Mouse (Mus musculus) embryonic facial prominence, embryonic 13.5 days (tissue): ENCODE measurements around the gene Myo1f. TPM values are rescaled to one million over a fixed set of nuclear protein-coding genes. Genes with fewer than 3 reads are reported as not detected.

Experiments
- ATAC-seq: fragments of 200-750 bp; cut with Nextera tagmentation; 2 replicates; pipeline ENCODE4 v1.8.0; 2017; ENCODE audit warnings: low read depth; ENCODE audit not compliant: insufficient number of reproducible peaks, insufficient read depth, low FRiP score, low TSS enrichment
- H3K27ac ChIP-seq: fragments of 300-500 bp; sonication (generic); 2 replicates; pipeline ENCODE4 v1.5.1; 2015; ENCODE audit warnings: moderate library complexity, mild to moderate bottlenecking, inconsistent platforms
- H3K27me3 ChIP-seq: fragments of 300-500 bp; sonication (generic); 2 replicates; pipeline ENCODE4 v1.6.1; 2015; ENCODE audit warnings: mild to moderate bottlenecking, inconsistent platforms
- H3K36me3 ChIP-seq: fragments of 300-500 bp; sonication (generic); 2 replicates; pipeline ENCODE4 v1.6.1; 2015; ENCODE audit warnings: mild to moderate bottlenecking, inconsistent platforms
- H3K4me1 ChIP-seq: fragments of 300-500 bp; sonication (generic); 2 replicates; pipeline ENCODE4 v1.6.1; 2015; ENCODE audit warnings: inconsistent platforms
- H3K4me2 ChIP-seq: fragments of 300-500 bp; sonication (generic); 2 replicates; pipeline ENCODE4 v1.6.1; 2015; ENCODE audit warnings: moderate library complexity, mild to moderate bottlenecking, inconsistent platforms
- H3K4me3 ChIP-seq: fragments of 300-500 bp; sonication (generic); 2 replicates; pipeline ENCODE4 v1.5.1; 2015; ENCODE audit warnings: mild to moderate bottlenecking, inconsistent platforms
- H3K9ac ChIP-seq: fragments of 300-500 bp; sonication (generic); 2 replicates; pipeline ENCODE4 v1.6.1; 2015; ENCODE audit warnings: mild to moderate bottlenecking, inconsistent platforms
- H3K9me3 ChIP-seq: fragments of 300-500 bp; sonication (generic); 2 replicates; pipeline ENCODE4 v1.6.1; 2016; ENCODE audit warnings: inconsistent platforms
- WGBS: fragments of 180-500 bp; shearing (Covaris S2); methylation state at CpG from one replicate; pipeline ENCODE4 v1.1.7; 2015; ENCODE audit warnings: mixed read lengths; 5-methylcytosine and 5-hydroxymethylcytosine counted together
- polyA plus RNA-seq: library from polyadenylated mRNA; unstranded; fragments of >200 nt; fragmentation: Nextera tagmentation; extraction: Ambion mirVana; gene quantifications from 2 replicates; pipeline ENCODE4 v1.2.1, GENCODE M21; 2015

Gene Myo1f
- polyA plus RNA-seq, result 2.6 and 4.2 TPM in 2 replicates

DNA sequence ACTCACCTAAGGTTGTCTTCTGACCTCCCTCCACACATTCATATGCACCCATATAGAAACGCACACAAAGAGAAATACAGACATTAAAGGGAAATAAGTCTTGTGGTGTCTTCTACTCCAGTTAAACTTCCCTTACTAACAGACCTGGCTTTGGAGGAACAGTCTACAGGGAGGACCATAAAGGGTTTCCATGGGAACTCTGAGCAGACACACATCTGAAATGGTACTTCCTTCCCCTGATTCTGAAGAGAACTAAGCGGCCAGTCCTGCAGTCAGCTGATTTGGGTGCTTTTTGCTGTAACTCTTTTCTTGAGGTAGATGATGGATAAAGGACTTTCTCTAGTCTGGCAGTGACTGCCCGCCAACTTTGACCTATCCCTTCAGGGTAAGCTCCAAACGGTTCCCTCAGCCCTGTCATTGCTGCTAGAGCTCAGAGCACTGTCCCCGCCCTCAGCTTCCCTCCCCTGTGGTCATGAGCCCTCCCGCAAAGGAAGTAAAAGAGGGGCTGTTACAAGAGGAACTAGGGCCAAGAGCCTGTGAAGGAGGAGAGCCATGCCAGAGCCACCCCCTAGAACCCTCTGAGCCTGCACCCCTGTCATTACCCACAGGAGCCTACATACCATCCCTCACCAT, at the start of gene Myo1f:
Gene Myo1f (plus strand): TSS at position 485 of the 633 bp plus-strand sequence.
- no peak within 1 kb of the TSS for H3K4me3 ChIP-seq
- ATAC-seq, result no peak

GRCm38 (mm10) chr17:33508386-33508785, 47.1 kb upstream of the Myo1f start:
- 81% methylated on average over 1 of the region's 1 CpGs for WGBS
- no peak overlapping the region for H3K4me2 ChIP-seq
- no peak overlapping the region for H3K4me3 ChIP-seq
- H3K36me3 ChIP-seq, result no peaks in the 10 kb centered on the region
- no peaks in the 10 kb centered on the region for H3K27me3 ChIP-seq
- no peak overlapping the region for H3K9ac ChIP-seq
- no peak overlapping the region for H3K27ac ChIP-seq
- no peaks in the 10 kb centered on the region for H3K9me3 ChIP-seq
- ATAC-seq, result no peak
- peaks cover 8% of the 10 kb centered on the region for H3K4me1 ChIP-seq

More for the DNA sequence above, at the start of gene Myo1f:
- H3K27ac ChIP-seq, result no peak within 1 kb of the TSS
- WGBS, result 40% methylated on average over 6 of the region's 6 CpGs
- no peaks in the 10 kb centered on the region for H3K9me3 ChIP-seq
- H3K9ac ChIP-seq, result no peak within 1 kb of the TSS
- H3K36me3 ChIP-seq, result peaks cover 38% of the 10 kb centered on the region
- H3K4me1 ChIP-seq, result no peaks in the 10 kb centered on the region
- no peaks in the 10 kb centered on the region for H3K27me3 ChIP-seq
- no peak within 1 kb of the TSS for H3K4me2 ChIP-seq

GRCm38 (mm10) chr17:33510172-33510571, 45.3 kb upstream of the Myo1f start:
- H3K27me3 ChIP-seq, result no peaks in the 10 kb centered on the region
- no peak overlapping the region for H3K4me3 ChIP-seq
- WGBS, result 75% methylated on average over 5 of the region's 5 CpGs
- no peak overlapping the region for H3K4me2 ChIP-seq
- H3K36me3 ChIP-seq, result no peaks in the 10 kb centered on the region
- H3K9ac ChIP-seq, result no peak overlapping the region
- H3K4me1 ChIP-seq, result no peaks in the 10 kb centered on the region
- H3K9me3 ChIP-seq, result no peaks in the 10 kb centered on the region
- ATAC-seq, result no peak
- no peak overlapping the region for H3K27ac ChIP-seq

GRCm38 (mm10) chr17:33512441-33513415, 42.8 kb upstream of the Myo1f start:
- Histone ChIP-seq H3K4me3 (no peak overlapping the region), H3K9me3 (no peaks in the 10 kb centered on the region), H3K4me1 (no peaks in the 10 kb centered on the region), H3K27me3 (no peaks in the 10 kb centered on the region), H3K4me2 (no peak overlapping the region), H3K9ac (no peak overlapping the region), H3K36me3 (no peaks in the 10 kb centered on the region), H3K27ac (no peak overlapping the region)
- 25% methylated on average over 2 of the region's 2 CpGs for WGBS
- no peak for ATAC-seq

DNA sequence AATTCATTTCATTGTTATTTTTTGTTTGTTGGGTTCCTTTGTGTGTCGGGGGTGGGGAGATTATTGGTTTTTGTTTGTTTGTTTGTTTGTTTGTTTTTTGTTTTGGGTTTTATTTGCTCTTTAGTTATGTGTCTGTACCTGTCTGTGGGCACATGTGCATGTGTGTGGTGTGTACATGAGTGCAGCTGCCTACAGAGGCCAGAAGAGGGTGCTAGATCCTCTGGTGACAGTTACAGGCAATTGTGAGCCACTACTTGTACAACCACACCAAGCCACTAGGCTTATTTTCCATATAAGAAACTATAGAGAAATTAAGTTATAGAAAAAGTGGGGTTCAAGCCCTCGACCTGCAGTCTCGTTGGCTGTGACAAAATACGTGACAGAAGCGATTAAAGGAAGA, 41.6 kb upstream of the Myo1f start:
- H3K9me3 ChIP-seq, result no peaks in the 10 kb centered on the region
- no peak overlapping the region for H3K27ac ChIP-seq
- H3K4me2 ChIP-seq, result no peak overlapping the region
- no peak overlapping the region for H3K9ac ChIP-seq
- H3K27me3 ChIP-seq, result no peaks in the 10 kb centered on the region
- no peaks in the 10 kb centered on the region for H3K4me1 ChIP-seq
- no peak overlapping the region for H3K4me3 ChIP-seq
- WGBS, result 92% methylated on average over 5 of the region's 5 CpGs
- no peaks in the 10 kb centered on the region for H3K36me3 ChIP-seq
- ATAC-seq, result no peak

DNA sequence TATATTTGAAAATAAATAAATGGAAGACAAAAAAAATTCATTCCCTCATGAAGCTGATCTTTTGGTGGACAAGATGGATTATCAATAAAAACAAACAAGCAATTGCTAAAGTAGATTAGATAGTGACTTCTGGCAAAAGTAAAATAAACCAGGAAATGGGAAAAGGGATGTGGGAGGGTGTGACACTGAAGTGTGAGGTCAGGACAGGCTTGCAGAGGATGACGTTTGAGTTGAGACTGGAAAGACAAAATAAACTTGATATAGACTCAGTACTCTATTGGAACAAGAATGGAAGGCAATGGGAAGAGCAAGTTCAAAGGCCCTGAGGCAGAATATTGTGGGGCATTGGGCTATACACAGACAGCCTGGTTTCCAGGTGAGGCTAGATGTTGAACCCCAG, 35.1 kb upstream of the Myo1f start:
- Histone ChIP-seq H3K4me2 (no peak overlapping the region), H3K36me3 (no peaks in the 10 kb centered on the region), H3K27me3 (no peaks in the 10 kb centered on the region), H3K4me3 (no peak overlapping the region), H3K9me3 (no peaks in the 10 kb centered on the region), H3K9ac (no peak overlapping the region), H3K4me1 (peaks cover 18% of the 10 kb centered on the region), H3K27ac (no peak overlapping the region)
- 51% methylated on average over 1 of the region's 1 CpGs for WGBS
- no peak for ATAC-seq

DNA sequence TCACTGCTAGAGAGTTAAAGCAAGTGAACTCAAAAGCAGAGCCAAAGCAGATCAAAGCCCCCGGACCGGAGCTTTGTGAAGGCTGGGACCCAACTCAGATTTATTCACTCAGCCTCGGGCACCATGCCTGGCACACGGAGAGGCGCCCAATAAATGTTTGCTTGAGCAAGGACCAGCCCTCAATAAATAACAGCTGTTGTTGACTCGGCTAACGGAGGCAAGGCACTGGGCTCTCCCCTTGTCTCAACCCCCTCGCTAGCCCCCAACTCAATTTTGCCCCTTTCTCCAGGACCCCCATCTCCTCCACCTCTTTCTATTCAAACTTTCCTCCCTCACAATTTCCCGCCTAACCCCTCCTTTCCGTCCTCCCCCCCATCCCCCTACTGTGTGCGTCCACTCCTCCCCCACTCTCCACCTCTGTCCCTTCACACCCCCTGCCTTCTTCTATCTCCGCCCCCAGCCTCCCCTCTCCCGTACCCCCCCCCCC, 32.0 kb upstream of the Myo1f start:
- peak; percentile 59 for ATAC-seq
- peaks cover 42% of the 10 kb centered on the region for H3K4me1 ChIP-seq
- WGBS, result 2% methylated on average over 13 of the region's 13 CpGs

DNA sequence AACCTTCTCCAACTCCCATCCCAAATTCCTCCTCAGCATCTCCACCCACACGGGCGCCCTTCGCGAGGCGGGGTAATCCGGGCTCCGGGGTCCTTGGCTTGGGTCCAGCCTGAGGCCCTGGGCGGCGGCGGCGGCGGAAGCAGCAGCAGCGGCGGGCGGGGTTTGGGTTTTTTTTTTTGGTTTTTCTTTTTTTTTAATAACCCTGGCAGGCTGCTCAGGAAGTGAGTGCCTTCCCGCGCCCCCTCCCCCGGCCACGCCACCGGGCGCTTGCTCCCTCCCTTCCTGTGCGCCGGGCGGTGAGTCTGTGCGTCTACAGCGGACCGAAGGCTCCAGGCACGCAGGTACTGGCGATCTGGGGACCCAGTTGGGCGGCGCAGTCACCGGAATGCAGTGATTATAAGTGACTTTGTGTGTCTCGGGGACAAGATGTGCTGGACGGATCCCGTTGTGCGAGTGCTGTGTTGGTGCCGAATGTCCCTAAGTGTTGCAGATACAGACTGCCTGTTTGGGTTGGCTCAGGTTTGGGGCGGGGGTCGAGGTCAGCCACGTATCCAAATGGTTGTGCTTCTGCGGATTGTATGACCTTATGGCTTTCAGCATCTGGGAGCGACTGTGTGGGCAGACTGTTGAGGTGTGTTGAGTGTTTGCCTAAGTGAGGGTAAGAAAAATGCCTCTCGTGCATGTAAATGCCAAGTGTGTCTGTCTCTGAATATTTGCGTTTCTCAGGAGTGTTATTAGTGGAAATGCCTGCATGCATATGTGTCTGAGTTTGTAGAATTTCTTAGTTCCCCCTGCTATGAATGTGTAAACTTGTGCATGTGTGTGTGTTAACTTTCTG, 31.4 kb upstream of the Myo1f start, which contains the start of gene Adamts10:
Gene Adamts10 (plus strand): TSS at position 287 of the 838 bp plus-strand sequence.
- Histone ChIP-seq H3K9me3 (no peaks in the 10 kb centered on the region), H3K4me2 (peak within 1 kb of the TSS; percentile 82), H3K27me3 (no peaks in the 10 kb centered on the region), H3K36me3 (peaks cover 14% of the 10 kb centered on the region), H3K9ac (peak within 1 kb of the TSS; percentile 83), H3K27ac (peak within 1 kb of the TSS; percentile 92), H3K4me1 (peaks cover 42% of the 10 kb centered on the region), H3K4me3 (peak within 1 kb of the TSS; percentile 73)
- peak; percentile 66 for ATAC-seq
- WGBS, result under 1% methylated on average over 44 of the region's 44 CpGs

More for the DNA sequence above, 32.0 kb upstream of the Myo1f start:
- Histone ChIP-seq H3K9me3 (no peaks in the 10 kb centered on the region), H3K4me3 (peak overlapping the region; percentile 73), H3K4me2 (peak overlapping the region; percentile 82), H3K27me3 (no peaks in the 10 kb centered on the region), H3K9ac (peak overlapping the region; percentile 83), H3K36me3 (peaks cover 7% of the 10 kb centered on the region), H3K27ac (peak overlapping the region; percentile 92)

GRCm38 (mm10) chr17:33524806-33525373, 30.6 kb upstream of the Myo1f start:
- H3K4me2 ChIP-seq, result peak overlapping the region; percentile 82
- no peak for ATAC-seq
- peak overlapping the region; percentile 73 for H3K4me3 ChIP-seq
- 11% methylated on average over 2 of the region's 2 CpGs for WGBS
- H3K4me1 ChIP-seq, result peaks cover 42% of the 10 kb centered on the region
- H3K9ac ChIP-seq, result peak overlapping the region; percentile 83
- H3K9me3 ChIP-seq, result no peaks in the 10 kb centered on the region
- H3K27ac ChIP-seq, result peak overlapping the region; percentile 92
- H3K36me3 ChIP-seq, result peaks cover 21% of the 10 kb centered on the region
- H3K27me3 ChIP-seq, result no peaks in the 10 kb centered on the region

DNA sequence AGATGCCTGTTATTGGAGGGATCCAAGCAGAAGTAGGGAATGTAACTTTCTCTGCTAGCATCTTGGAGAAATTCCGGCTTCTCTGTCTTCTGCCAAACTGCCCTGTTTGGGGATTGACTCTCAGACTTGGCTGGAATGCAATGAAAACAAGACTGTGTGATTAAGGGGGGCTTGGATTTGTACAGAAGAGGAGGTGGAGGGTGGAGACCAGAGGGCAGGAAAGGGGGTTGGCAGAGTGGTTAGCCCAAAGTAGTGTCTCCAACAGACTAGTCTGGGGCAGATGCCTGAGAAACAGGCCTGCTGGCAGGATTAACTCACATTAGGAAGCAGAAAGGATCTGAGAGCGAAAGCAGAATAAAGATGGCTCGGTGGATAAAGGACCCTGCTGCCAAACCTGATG, 29.0 kb upstream of the Myo1f start:
- Histone ChIP-seq H3K4me3 (peak overlapping the region; percentile 5; the same call in 1 of the 2 replicates), H3K9me3 (no peaks in the 10 kb centered on the region), H3K4me2 (peak overlapping the region; percentile 82), H3K9ac (no peak overlapping the region), H3K4me1 (peaks cover 42% of the 10 kb centered on the region), H3K36me3 (peaks cover 38% of the 10 kb centered on the region), H3K27ac (peak overlapping the region; percentile 71), H3K27me3 (no peaks in the 10 kb centered on the region)
- WGBS, result 55% methylated on average over 3 of the region's 3 CpGs
- no peak for ATAC-seq
